Comparison of ENCODE assay signal across 8 mouse cellular contexts in genomic region chr8:94916960-94917324, GRCm38 (mm10). TPM values are rescaled to one million over a fixed set of nuclear protein-coding genes. Genes with fewer than 3 reads are reported as not detected.
DNase-seq lines count a peak whose midpoint lies in the region; ATAC-seq and TF ChIP-seq lines count a peak whose summit lies in the region.

No protein-coding gene starts in this region.

- H3K27me3 ChIP-seq in embryonic facial prominence, embryonic 12.5 days = peaks cover 16% of the 10 kb centered on the region
- peaks cover 3% of the 10 kb centered on the region; the same call in 1 of the 2 replicates for H3K27me3 ChIP-seq in intestine, embryonic 15.5 days (replicated peaks)
- peaks cover 53% of the 10 kb centered on the region for H3K27me3 ChIP-seq in neural tube, embryonic 13.5 days

- DNase-seq in left cerebral cortex, adult 2 months (ENCODE audit: extremely low spot score in 1 of 2, low spot score in 2 of 2) = no peak
- DNase-seq in left cerebral cortex, adult 11 months (ENCODE audit: low spot score) = no peak
- DNase-seq in thymus, postnatal 4 days = no peak
- DNase-seq in spleen, adult 18-20 months = no peak
- no peak for DNase-seq in right cerebral cortex, postnatal 14 days

- peak overlapping the region; percentile 32; the same call in 1 of the 2 replicates for H3K27ac ChIP-seq in left cerebral cortex, adult 2 months
- peak overlapping the region; percentile 78 for H3K27ac ChIP-seq in embryonic facial prominence, embryonic 12.5 days
- H3K27ac ChIP-seq in intestine, embryonic 15.5 days = peak overlapping the region; percentile 65
- H3K27ac ChIP-seq in neural tube, embryonic 13.5 days (replicated peaks) = no peak overlapping the region

- intact Hi-C loops in left cerebral cortex, adult 2 months (cut with DNase I) = no loop called here

- peak overlapping the region; percentile 83 for H3K9ac ChIP-seq in embryonic facial prominence, embryonic 12.5 days
- peak overlapping the region; percentile 61 for H3K9ac ChIP-seq in intestine, embryonic 15.5 days
- H3K9ac ChIP-seq in neural tube, embryonic 13.5 days = peak overlapping the region; percentile 70

- no peak for TF ChIP-seq CTCF in left cerebral cortex, adult 2 months (IDR thresholded peaks at IDR 0.05)

- ATAC-seq in embryonic facial prominence, embryonic 12.5 days (ENCODE audit: insufficient number of reproducible peaks, insufficient read depth, low FRiP score, low TSS enrichment) = peak; percentile 2; the same call in 1 of the 2 replicates
- ATAC-seq in intestine, embryonic 15.5 days = peak; percentile 4; the same call in 1 of the 2 replicates
- no peak for ATAC-seq in neural tube, embryonic 13.5 days (ENCODE audit: low read depth)

- peaks cover 14% of the 10 kb centered on the region; the same call in 1 of the 2 replicates for H3K36me3 ChIP-seq in embryonic facial prominence, embryonic 12.5 days
- H3K36me3 ChIP-seq in intestine, embryonic 15.5 days = no peaks in the 10 kb centered on the region
- H3K36me3 ChIP-seq in neural tube, embryonic 13.5 days = no peaks in the 10 kb centered on the region

- peaks cover 44% of the 10 kb centered on the region for H3K4me1 ChIP-seq in embryonic facial prominence, embryonic 12.5 days
- H3K4me1 ChIP-seq in intestine, embryonic 15.5 days (replicated peaks) = peaks cover 44% of the 10 kb centered on the region
- peaks cover 48% of the 10 kb centered on the region for H3K4me1 ChIP-seq in neural tube, embryonic 13.5 days (replicated peaks)

- 9% methylated on average over 10 of the region's 10 CpGs for WGBS in embryonic facial prominence, embryonic 12.5 days
- WGBS in intestine, embryonic 15.5 days = 6% methylated on average over 10 of the region's 10 CpGs
- WGBS in neural tube, embryonic 13.5 days = 14% methylated on average over 10 of the region's 10 CpGs

- peak overlapping the region; percentile 45 for H3K4me3 ChIP-seq in left cerebral cortex, adult 2 months
- peak overlapping the region; percentile 81 for H3K4me3 ChIP-seq in embryonic facial prominence, embryonic 12.5 days
- peak overlapping the region; percentile 85 for H3K4me3 ChIP-seq in intestine, embryonic 15.5 days (replicated peaks)
- H3K4me3 ChIP-seq in neural tube, embryonic 13.5 days = peak overlapping the region; percentile 55

- no peaks in the 10 kb centered on the region for H3K9me3 ChIP-seq in embryonic facial prominence, embryonic 12.5 days
- H3K9me3 ChIP-seq in intestine, embryonic 15.5 days = no peaks in the 10 kb centered on the region
- H3K9me3 ChIP-seq in neural tube, embryonic 13.5 days = no peaks in the 10 kb centered on the region

- peak overlapping the region; percentile 78 for H3K4me2 ChIP-seq in embryonic facial prominence, embryonic 12.5 days (replicated peaks)
- H3K4me2 ChIP-seq in intestine, embryonic 15.5 days (replicated peaks) = peak overlapping the region; percentile 90
- peak overlapping the region; percentile 73 for H3K4me2 ChIP-seq in neural tube, embryonic 13.5 days

RNA-seq across cellular contexts. Expression of gene Ccdc102a, which starts 1.0 kb away (rescaled TPM):
- total RNA-seq in left cerebral cortex, adult 2 months (2021) = 1 to 10 TPM; 1.6 to 2.0 TPM
- polyA plus RNA-seq in embryonic facial prominence, embryonic 12.5 days (2016; fragmentation: Nextera tagmentation; extraction: Ambion mirVana) = 51.5 and 51.9 TPM in 2 replicates
- 20.1 and 20.7 TPM in 2 replicates for polyA plus RNA-seq in intestine, embryonic 15.5 days (2015; fragmentation: Nextera tagmentation; extraction: Ambion mirVana)
- polyA plus RNA-seq in neural tube, embryonic 13.5 days (2015; fragmentation: Nextera tagmentation; extraction: Ambion mirVana) = 8.1 and 10.1 TPM in 2 replicates

RNA-seq across cellular contexts. Expression of gene Adgrg5, which starts 6.6 kb away (rescaled TPM):
- not detected for total RNA-seq in left cerebral cortex, adult 2 months (2021)
- polyA plus RNA-seq in embryonic facial prominence, embryonic 12.5 days (2016; fragmentation: Nextera tagmentation; extraction: Ambion mirVana) = 0.05 TPM in 1 of 2 replicates, not detected in the other
- 1.3 and 2.1 TPM in 2 replicates for polyA plus RNA-seq in intestine, embryonic 15.5 days (2015; fragmentation: Nextera tagmentation; extraction: Ambion mirVana)
- polyA plus RNA-seq in neural tube, embryonic 13.5 days (2015; fragmentation: Nextera tagmentation; extraction: Ambion mirVana) = 0.07 and 0.48 TPM in 2 replicates

RNA-seq across cellular contexts. Expression of gene Dok4, which starts 40.8 kb away (rescaled TPM):
- 10 to 100 TPM; 17.6 to 19.2 TPM for total RNA-seq in left cerebral cortex, adult 2 months (2021)
- polyA plus RNA-seq in embryonic facial prominence, embryonic 12.5 days (2016; fragmentation: Nextera tagmentation; extraction: Ambion mirVana) = 23.0 and 25.1 TPM in 2 replicates
- polyA plus RNA-seq in intestine, embryonic 15.5 days (2015; fragmentation: Nextera tagmentation; extraction: Ambion mirVana) = 39.4 and 40.3 TPM in 2 replicates
- polyA plus RNA-seq in neural tube, embryonic 13.5 days (2015; fragmentation: Nextera tagmentation; extraction: Ambion mirVana) = 80.2 and 103 TPM in 2 replicates

RNA-seq across cellular contexts. Expression of gene Adgrg1, which starts 57.6 kb away (rescaled TPM):
- 10 to 100 TPM; 77.6 to 86.8 TPM for total RNA-seq in left cerebral cortex, adult 2 months (2021)
- polyA plus RNA-seq in embryonic facial prominence, embryonic 12.5 days (2016; fragmentation: Nextera tagmentation; extraction: Ambion mirVana) = 22.3 and 28.2 TPM in 2 replicates
- polyA plus RNA-seq in intestine, embryonic 15.5 days (2015; fragmentation: Nextera tagmentation; extraction: Ambion mirVana) = 22.4 and 23.8 TPM in 2 replicates
- polyA plus RNA-seq in neural tube, embryonic 13.5 days (2015; fragmentation: Nextera tagmentation; extraction: Ambion mirVana) = 160 and 168 TPM in 2 replicates

RNA-seq across cellular contexts. Expression of gene Polr2c, which starts 59.7 kb away (rescaled TPM):
- 10 to 100 TPM; 72.1 to 79.8 TPM for total RNA-seq in left cerebral cortex, adult 2 months (2021)
- 145 and 154 TPM in 2 replicates for polyA plus RNA-seq in embryonic facial prominence, embryonic 12.5 days (2016; fragmentation: Nextera tagmentation; extraction: Ambion mirVana)
- polyA plus RNA-seq in intestine, embryonic 15.5 days (2015; fragmentation: Nextera tagmentation; extraction: Ambion mirVana) = 126 and 134 TPM in 2 replicates
- 116 and 125 TPM in 2 replicates for polyA plus RNA-seq in neural tube, embryonic 13.5 days (2015; fragmentation: Nextera tagmentation; extraction: Ambion mirVana)
